Mouse (Mus musculus) heart, embryonic 14.5 days (tissue): Measurements from ENCODE around the gene Gm21988. TPM values are rescaled to one million over a fixed set of nuclear protein-coding genes. Genes with fewer than 3 reads are reported as not detected.

Experiments used
- ATAC-seq: fragments of 200-750 bp; cut with Nextera tagmentation; 2 replicates; pipeline ENCODE4 v1.8.0; 2017; ENCODE audit warnings: low read depth, moderate TSS enrichment; ENCODE audit not compliant: insufficient number of reproducible peaks, insufficient read depth, low FRiP score
- H3K27ac ChIP-seq, 2 experiments: fragments of 200-500 bp in 1 of 2; fragments of 300-500 bp in 1 of 2; sonication (generic) in 1 of 2; replicated peaks in 1 of 2; 2 replicates each; pipeline ENCODE4 v1.5.1; 2012 to 2014; ENCODE audit warnings: low read depth in 2 of 2, low read length in 2 of 2, control low read depth in 1 of 2, mild to moderate bottlenecking in 1 of 2, mixed read lengths in 1 of 2; ENCODE audit not compliant: control insufficient read depth in 1 of 2, insufficient read depth in 1 of 2
- H3K27me3 ChIP-seq: fragments of 300-500 bp; sonication (generic); 2 replicates; pipeline ENCODE4 v1.6.1; 2014; ENCODE audit warnings: mild to moderate bottlenecking, low read length, control low read depth; ENCODE audit not compliant: control insufficient read depth, insufficient read depth
- H3K36me3 ChIP-seq: fragments of 300-500 bp; sonication (generic); 2 replicates; pipeline ENCODE4 v1.6.1; 2014; ENCODE audit warnings: mild to moderate bottlenecking, control low read depth, low read length, mixed read lengths; ENCODE audit not compliant: control insufficient read depth, insufficient read depth
- H3K4me1 ChIP-seq, 2 experiments: fragments of 200-500 bp in 1 of 2; fragments of 300-500 bp in 1 of 2; sonication (generic) in 1 of 2; 2 replicates each; pipeline ENCODE4 v1.6.1; 2012 to 2014; ENCODE audit warnings: low read length in 2 of 2, control low read depth in 1 of 2, mixed read lengths in 1 of 2; ENCODE audit not compliant: control insufficient read depth in 2 of 2, insufficient read depth in 2 of 2
- H3K4me2 ChIP-seq: fragments of 300-500 bp; sonication (generic); 2 replicates; pipeline ENCODE4 v1.6.1; 2014; ENCODE audit warnings: mild to moderate bottlenecking, low read length
- H3K4me3 ChIP-seq, 2 experiments: fragments of 200-500 bp in 1 of 2; fragments of 300-500 bp in 1 of 2; sonication (generic) in 1 of 2; 2 replicates each; pipeline ENCODE4 v1.5.1; 2012 to 2014; ENCODE audit warnings: low read length in 2 of 2, mild to moderate bottlenecking in 2 of 2, control low read depth in 1 of 2, low read depth in 1 of 2, moderate library complexity in 1 of 2; ENCODE audit not compliant: control insufficient read depth in 1 of 2, insufficient read depth in 1 of 2
- H3K9ac ChIP-seq: fragments of 300-500 bp; sonication (generic); 2 replicates; pipeline ENCODE4 v1.6.1; 2014; ENCODE audit warnings: mild to moderate bottlenecking, low read length
- H3K9me3 ChIP-seq: fragments of 300-500 bp; sonication (generic); 2 replicates; pipeline ENCODE4 v1.6.1; 2016; ENCODE audit warnings: low read length, control low read depth; ENCODE audit not compliant: control insufficient read depth
- WGBS: fragments of 180-500 bp; shearing (Covaris S2); extraction: QIAGEN DNeasy Blood & Tissue Kit; methylation state at CpG from one replicate; pipeline ENCODE4 v1.1.7; 2014; 5-methylcytosine and 5-hydroxymethylcytosine counted together
- polyA plus RNA-seq: library from polyadenylated mRNA; unstranded; fragments of >200 nt; fragmentation: Nextera tagmentation; extraction: Ambion mirVana; gene quantifications from 2 replicates; pipeline ENCODE4 v1.2.1, GENCODE M21; 2014

The Gm21988 gene
- polyA plus RNA-seq, 1 experiment from 2014 or later, result 12.2 TPM

DNA sequence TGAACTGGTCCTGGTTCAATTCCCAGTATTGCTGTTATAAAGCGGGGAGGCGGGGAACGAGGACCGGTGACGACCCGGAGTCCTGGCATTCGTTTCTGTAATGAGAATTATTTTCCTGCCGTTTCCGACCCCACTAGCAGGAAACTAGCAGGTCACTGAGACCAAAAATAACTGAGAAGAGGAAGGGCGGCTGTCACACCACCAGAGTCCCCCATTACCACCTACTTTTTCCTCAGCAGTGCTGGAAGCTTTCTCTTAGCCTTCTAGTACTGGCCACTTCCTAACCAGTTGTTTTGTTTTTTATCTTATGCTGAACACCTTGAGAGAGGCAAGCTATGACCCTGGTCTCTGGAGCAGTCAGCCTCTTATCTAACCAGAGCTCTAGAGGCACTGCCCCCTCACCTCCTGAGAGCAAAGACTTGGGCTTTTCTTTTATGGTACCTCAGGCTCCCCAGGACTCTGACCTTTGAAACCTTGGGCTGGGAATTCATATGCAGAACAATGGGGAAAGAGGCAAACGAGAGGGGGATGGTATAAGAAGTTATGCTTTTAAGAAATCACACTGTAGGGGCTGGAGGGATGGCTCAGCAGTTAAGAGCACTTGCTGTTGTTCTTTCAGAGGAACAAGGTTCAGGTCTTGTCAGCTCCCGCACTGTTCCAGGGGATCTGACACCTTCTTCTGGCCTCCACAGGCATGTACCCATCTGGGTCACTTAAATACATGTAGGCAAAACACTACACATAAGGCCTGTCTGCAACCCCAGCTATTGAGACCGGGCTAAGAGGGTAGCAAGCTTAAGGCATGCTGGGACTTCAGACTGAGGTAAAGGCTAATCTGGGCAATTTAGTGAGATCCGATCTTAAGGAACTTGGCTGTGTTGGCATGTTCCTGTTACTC, 17.8 kb downstream of the Gm21988 start:
- H3K9me3 ChIP-seq, result no peaks in the 10 kb centered on the region
- H3K4me1 ChIP-seq, result peaks cover 18 to 26% of the 10 kb centered on the region in 2 experiments
- H3K4me3 ChIP-seq, result peak overlapping the region; percentile 46 to 63
- no peak for ATAC-seq
- H3K9ac ChIP-seq, result peak overlapping the region; percentile 74
- H3K36me3 ChIP-seq, result peaks cover 5% of the 10 kb centered on the region; the same call in 1 of the 2 replicates
- peaks cover 23% of the 10 kb centered on the region for H3K27me3 ChIP-seq
- peak overlapping the region; percentile 90 for H3K4me2 ChIP-seq
- 12% methylated on average over 14 of the region's 14 CpGs for WGBS
- peak overlapping the region; percentile 81 to 88 for H3K27ac ChIP-seq

DNA sequence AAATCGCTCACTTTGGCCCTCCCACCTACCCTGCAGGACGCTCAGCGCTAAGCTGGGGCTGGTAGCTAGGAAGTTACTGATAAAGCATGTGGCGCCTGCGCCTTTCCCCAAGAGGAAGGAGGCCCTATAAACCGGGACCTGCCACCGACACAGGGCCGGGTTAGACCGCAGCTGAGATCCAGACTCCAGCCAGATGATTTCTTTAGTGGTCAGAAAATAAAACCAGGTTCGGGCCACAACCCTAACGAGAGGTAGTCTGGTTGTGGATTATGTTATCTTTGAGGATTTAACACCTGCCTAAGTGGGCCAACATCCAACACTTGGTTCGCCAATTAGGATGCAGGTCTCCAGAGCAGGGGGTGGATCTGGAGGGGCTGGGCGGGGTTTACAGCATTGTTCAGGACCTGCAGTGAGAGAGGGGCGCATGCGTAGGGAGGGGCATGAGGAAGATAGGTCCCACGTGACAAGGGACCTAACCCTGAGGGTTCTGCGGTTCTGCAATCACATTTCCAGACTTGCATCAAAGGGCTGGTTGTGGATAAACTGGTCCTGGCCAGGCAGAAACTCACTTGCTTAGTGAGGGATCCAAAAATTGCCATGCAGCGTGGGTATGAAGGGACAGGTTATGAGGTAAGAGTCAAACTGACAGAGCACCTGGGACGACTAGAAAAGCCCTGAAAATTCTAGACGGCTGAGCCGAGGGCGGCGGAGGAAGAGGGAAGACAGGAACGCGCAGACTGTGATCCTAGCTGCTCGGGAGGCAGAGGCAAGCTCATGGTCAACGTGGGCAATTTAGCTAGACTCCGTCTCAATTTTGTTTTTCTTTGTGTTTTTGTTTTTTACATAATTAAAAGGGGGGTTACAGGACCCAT, 18.7 kb downstream of the Gm21988 start, which contains the start of gene Slc16a13:
Slc16a13 (minus strand) TSS at position 334 of the 872 bp plus-strand sequence.
- Histone ChIP-seq H3K9ac (peak within 1 kb of the TSS; percentile 74), H3K27ac (peak within 1 kb of the TSS; percentile 81 to 88), H3K36me3 (0 out of 2 replicates have a peak, but pooled peaks cover 3% of the 10 kb centered on the region), H3K4me1 (peaks cover 13 to 19% of the 10 kb centered on the region in 2 experiments), H3K27me3 (peaks cover 23% of the 10 kb centered on the region), H3K4me2 (peak within 1 kb of the TSS; percentile 90), H3K9me3 (no peaks in the 10 kb centered on the region), H3K4me3 (peak within 1 kb of the TSS; percentile 46 to 63)
- WGBS, result under 1% methylated on average over 28 of the region's 28 CpGs
- ATAC-seq, result peak; percentile 88

DNA sequence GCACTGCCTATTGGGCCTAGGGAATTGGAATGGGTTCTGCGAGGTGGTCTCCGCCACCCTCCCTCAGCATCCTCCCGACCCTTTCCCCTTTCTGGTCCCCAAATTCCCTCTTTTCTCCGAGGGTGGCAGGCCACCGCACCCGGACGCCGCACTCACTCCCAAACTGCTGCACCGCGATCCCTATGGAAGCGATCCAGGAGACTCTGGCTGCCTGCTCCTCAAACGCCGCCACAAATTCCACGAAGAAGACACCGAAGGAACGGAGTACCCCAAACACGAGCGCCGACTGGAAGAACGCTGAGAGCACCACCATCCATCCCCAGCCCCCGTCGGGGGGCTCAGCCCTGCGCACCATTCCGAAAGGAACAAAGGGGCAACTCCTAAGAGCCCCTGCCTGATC, 19.3 kb downstream of the Gm21988 start:
- H3K9ac ChIP-seq, result peak overlapping the region; percentile 74
- H3K27ac ChIP-seq, result peak overlapping the region; percentile 66 to 81
- H3K4me2 ChIP-seq, result peak overlapping the region; percentile 90
- ATAC-seq, result no peak
- 1% methylated on average over 24 of the region's 24 CpGs for WGBS
- 0 out of 2 replicates have a peak, but pooled peaks cover 3% of the 10 kb centered on the region for H3K36me3 ChIP-seq
- peaks cover 11 to 17% of the 10 kb centered on the region in 2 experiments for H3K4me1 ChIP-seq
- H3K9me3 ChIP-seq, result no peaks in the 10 kb centered on the region
- peaks cover 23% of the 10 kb centered on the region for H3K27me3 ChIP-seq
- H3K4me3 ChIP-seq, result peak overlapping the region; percentile 46 to 63

DNA sequence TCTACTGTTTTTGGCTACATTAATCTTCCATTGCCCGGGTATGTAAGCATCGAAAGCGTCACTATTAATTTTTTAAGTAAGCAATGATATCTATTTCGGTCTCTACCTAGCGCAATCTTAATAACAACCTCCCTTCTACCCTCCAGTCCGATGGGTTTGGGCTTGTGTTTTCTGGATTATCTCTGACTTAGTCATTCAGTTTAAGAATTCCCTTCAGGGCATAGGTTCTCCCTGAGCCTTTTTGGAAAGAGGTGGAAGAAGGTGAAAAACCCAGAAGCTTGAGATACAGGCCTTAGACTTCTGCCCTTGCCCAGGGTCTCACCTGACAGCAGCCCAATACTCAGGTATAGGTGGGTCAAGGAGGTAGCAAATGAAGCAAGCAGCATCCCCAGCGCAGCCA, 19.8 kb downstream of the Gm21988 start:
- Histone ChIP-seq H3K27me3 (peaks cover 28% of the 10 kb centered on the region), H3K9me3 (no peaks in the 10 kb centered on the region), H3K9ac (peak overlapping the region; percentile 74), H3K27ac (peak overlapping the region in 1 of 2 experiments; percentile 81; a peak in 2 of 4 replicates), H3K4me1 (peaks cover 11 to 17% of the 10 kb centered on the region in 2 experiments), H3K36me3 (0 out of 2 replicates have a peak, but pooled peaks cover 1% of the 10 kb centered on the region), H3K4me3 (peak overlapping the region; percentile 46 to 63), H3K4me2 (peak overlapping the region; percentile 90)
- no peak for ATAC-seq
- WGBS, result 64% methylated on average over 7 of the region's 7 CpGs

DNA sequence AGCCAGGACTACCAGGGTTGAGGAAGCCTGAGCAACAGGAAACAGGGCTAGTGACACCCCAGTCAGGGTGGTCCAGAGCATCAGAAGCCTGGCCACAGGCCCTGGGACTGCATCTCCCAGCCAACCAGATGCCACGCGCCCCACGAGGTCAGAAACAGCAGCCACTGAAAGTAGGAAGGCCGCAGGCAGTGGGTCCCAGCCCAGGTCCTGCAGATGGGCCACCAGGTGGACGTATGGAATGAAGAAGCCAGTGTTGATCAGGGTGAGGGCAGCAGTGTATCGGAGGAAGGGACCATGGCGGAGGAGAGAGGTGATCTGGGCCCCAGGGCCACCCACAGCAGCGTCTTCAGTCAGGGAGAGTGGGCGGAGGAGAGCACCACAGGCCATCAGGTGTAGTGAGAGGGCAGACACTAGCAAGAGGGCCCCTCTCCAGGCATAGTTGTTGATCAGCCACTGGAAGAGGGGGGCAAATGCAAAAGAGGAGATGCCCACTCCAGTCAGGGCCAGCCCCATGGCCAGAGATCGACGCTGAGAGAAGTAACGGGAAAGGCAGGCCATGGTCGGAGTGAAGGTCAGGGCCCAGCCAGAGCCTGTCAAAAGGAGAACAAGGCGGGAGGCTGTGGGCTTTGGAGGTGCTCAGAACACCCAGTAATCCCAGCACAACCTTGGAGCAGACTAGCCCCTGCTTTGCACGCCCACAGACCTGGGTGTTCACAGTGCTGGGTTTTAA, 20.7 kb downstream of the Gm21988 start:
- no peak for ATAC-seq
- no peak overlapping the region for H3K4me3 ChIP-seq
- H3K4me2 ChIP-seq, result no peak overlapping the region; the same call in 1 of the 2 replicates
- no peaks in the 10 kb centered on the region for H3K9me3 ChIP-seq
- peaks cover 37% of the 10 kb centered on the region for H3K27me3 ChIP-seq
- no peak overlapping the region for H3K9ac ChIP-seq
- WGBS, result 87% methylated on average over 15 of the region's 15 CpGs
- no peaks in the 10 kb centered on the region for H3K36me3 ChIP-seq
- peaks cover 11 to 27% of the 10 kb centered on the region in 2 experiments for H3K4me1 ChIP-seq
- no peak overlapping the region for H3K27ac ChIP-seq

- ATAC-seq, result no peak
- Histone ChIP-seq H3K4me3 (no peak overlapping the region), H3K27ac (no peak overlapping the region), H3K36me3 (no peaks in the 10 kb centered on the region), H3K4me2 (no peak overlapping the region), H3K9ac (no peak overlapping the region), H3K27me3 (peaks cover 46% of the 10 kb centered on the region), H3K9me3 (no peaks in the 10 kb centered on the region), H3K4me1 (peaks cover 11 to 30% of the 10 kb centered on the region in 2 experiments)
- WGBS, result 68% methylated on average over 4 of the region's 4 CpGs
Observed at GRCm38 (mm10) chr11:70218039-70218438, 21.6 kb downstream of the Gm21988 start.
